ENCODE assay signal across 9 mouse cellular contexts in genomic region chr5:77124817-77125283, GRCm38 (mm10). TPM values are rescaled to one million over a fixed set of nuclear protein-coding genes. Genes with fewer than 3 reads are reported as not detected.
DNase-seq lines count a peak whose midpoint lies in the region; ATAC-seq and TF ChIP-seq lines count a peak whose summit lies in the region.
"Had no signal": no experiment of that assay in that cellular context is flagged by ENCODE, and none has a peak within 500 bp of the region (broad histone marks: within the 10 kb centered on the region; RNA-seq: fewer than 3 reads in every experiment).

No protein-coding gene starts in this region.

- WGBS in forebrain, embryonic 15.5 days = 54% methylated on average over 4 of the region's 4 CpGs
- WGBS in forebrain, embryonic 13.5 days = 59% methylated on average over 4 of the region's 4 CpGs
- 48% methylated on average over 4 of the region's 4 CpGs for WGBS in limb, embryonic 14.5 days
- 87% methylated on average over 4 of the region's 4 CpGs for WGBS in limb, embryonic 10.5 days
- WGBS in liver, embryonic 16.5 days (ENCODE audit: insufficient replicate concordance) = 29% methylated on average over 4 of the region's 4 CpGs

- no peaks in the 10 kb centered on the region for H3K9me3 ChIP-seq in forebrain, embryonic 15.5 days
- peaks cover 14% of the 10 kb centered on the region; the same call in 1 of the 2 replicates for H3K9me3 ChIP-seq in forebrain, embryonic 13.5 days (replicated peaks)
- H3K9me3 ChIP-seq in limb, embryonic 14.5 days (ENCODE audit: control insufficient read depth, low read length) = peaks cover 6% of the 10 kb centered on the region; the same call in 1 of the 2 replicates
- H3K9me3 ChIP-seq in limb, embryonic 10.5 days (replicated peaks) = no peaks in the 10 kb centered on the region
- H3K9me3 ChIP-seq in liver, embryonic 16.5 days (replicated peaks; ENCODE audit: control insufficient read depth, low read length) = no peaks in the 10 kb centered on the region

- H3K4me1 ChIP-seq in forebrain, embryonic 15.5 days = peaks cover 35% of the 10 kb centered on the region
- H3K4me1 ChIP-seq in forebrain, embryonic 13.5 days = peaks cover 35% of the 10 kb centered on the region
- H3K4me1 ChIP-seq in limb, embryonic 14.5 days (ENCODE audit: control insufficient read depth, insufficient read depth, low read length) = peaks cover 17% of the 10 kb centered on the region
- peaks cover 18% of the 10 kb centered on the region for H3K4me1 ChIP-seq in limb, embryonic 10.5 days
- peaks cover 19% of the 10 kb centered on the region for H3K4me1 ChIP-seq in liver, embryonic 16.5 days (ENCODE audit: control insufficient read depth, low read depth, low read length)

- H3K9ac ChIP-seq in forebrain, embryonic 15.5 days (replicated peaks) = no peak overlapping the region
- H3K9ac ChIP-seq in forebrain, embryonic 13.5 days = no peak overlapping the region
- H3K9ac ChIP-seq in limb, embryonic 14.5 days (ENCODE audit: low read depth, low read length, severe bottlenecking) = no peak overlapping the region
- H3K9ac ChIP-seq in liver, embryonic 16.5 days (ENCODE audit: low read depth, low read length) = no peak overlapping the region

- H3K4me3 ChIP-seq in forebrain, embryonic 15.5 days = no peak overlapping the region
- H3K4me3 ChIP-seq in forebrain, embryonic 13.5 days = no peak overlapping the region
- no peak overlapping the region for H3K4me3 ChIP-seq in limb, embryonic 14.5 days (replicated peaks; ENCODE audit: low read length)
- H3K4me3 ChIP-seq in limb, embryonic 10.5 days = no peak overlapping the region
- H3K4me3 ChIP-seq in liver, embryonic 16.5 days (ENCODE audit: low read depth, low read length) = no peak overlapping the region

- H3K27me3 ChIP-seq in forebrain, embryonic 15.5 days = peaks cover 14% of the 10 kb centered on the region; the same call in 1 of the 2 replicates
- peaks cover 63% of the 10 kb centered on the region for H3K27me3 ChIP-seq in forebrain, embryonic 13.5 days
- no peaks in the 10 kb centered on the region for H3K27me3 ChIP-seq in limb, embryonic 14.5 days (ENCODE audit: control insufficient read depth, insufficient read depth, low read length)
- H3K27me3 ChIP-seq in limb, embryonic 10.5 days (ENCODE audit: low read depth, poor library complexity, severe bottlenecking) = no peaks in the 10 kb centered on the region
- H3K27me3 ChIP-seq in liver, embryonic 16.5 days (ENCODE audit: control insufficient read depth, insufficient read depth, low read depth, low read length) = no peaks in the 10 kb centered on the region

- DNase-seq in limb, embryonic 14.5 days (ENCODE audit: low spot score) = peak; percentile 64
- no peak for DNase-seq in limb, embryonic 10.5 days (ENCODE audit: low spot score)
- DNase-seq in MEL-GATA-1-ER (ENCODE audit: extremely low read depth, low read depth) = peak; percentile 62
- DNase-seq in embryo, embryonic 10 days (ENCODE audit: low spot score) = no peak
- no peak for DNase-seq in cerebellum, adult 11-12 months

- H3K36me3 ChIP-seq in forebrain, embryonic 15.5 days = no peaks in the 10 kb centered on the region
- no peaks in the 10 kb centered on the region for H3K36me3 ChIP-seq in forebrain, embryonic 13.5 days (ENCODE audit: poor library complexity, severe bottlenecking)
- no peaks in the 10 kb centered on the region for H3K36me3 ChIP-seq in limb, embryonic 14.5 days (ENCODE audit: control insufficient read depth, insufficient read depth, low read length)
- no peaks in the 10 kb centered on the region for H3K36me3 ChIP-seq in limb, embryonic 10.5 days
- H3K36me3 ChIP-seq in liver, embryonic 16.5 days (ENCODE audit: control insufficient read depth, insufficient read depth) = no peaks in the 10 kb centered on the region

- no peak overlapping the region for H3K4me2 ChIP-seq in forebrain, embryonic 15.5 days (replicated peaks)
- H3K4me2 ChIP-seq in forebrain, embryonic 13.5 days = no peak overlapping the region
- H3K4me2 ChIP-seq in limb, embryonic 14.5 days (replicated peaks; ENCODE audit: low read depth, low read length, severe bottlenecking) = no peak overlapping the region
- no peak overlapping the region for H3K4me2 ChIP-seq in liver, embryonic 16.5 days (ENCODE audit: low read depth, low read length)

- H3K27ac ChIP-seq in forebrain, embryonic 15.5 days (replicated peaks) = no peak overlapping the region; the same call in 1 of the 2 replicates
- no peak overlapping the region for H3K27ac ChIP-seq in forebrain, embryonic 13.5 days
- H3K27ac ChIP-seq in limb, embryonic 14.5 days (replicated peaks; ENCODE audit: low read depth, low read length) = no peak overlapping the region
- no peak overlapping the region for H3K27ac ChIP-seq in limb, embryonic 10.5 days
- no peak overlapping the region for H3K27ac ChIP-seq in liver, embryonic 16.5 days (ENCODE audit: low read length)
- H3K27ac ChIP-seq: macrophage had no signal

- TF ChIP-seq POLR2A in limb, embryonic 14.5 days (IDR thresholded peaks at IDR 0.05; ENCODE audit: borderline replicate concordance, extremely low read depth, insufficient read depth, insufficient read length) = no peak

- ATAC-seq in forebrain, embryonic 15.5 days (replicated peaks) = peak; percentile 53
- no peak; the same call in 1 of the 2 replicates for ATAC-seq in forebrain, embryonic 13.5 days
- ATAC-seq in limb, embryonic 14.5 days (ENCODE audit: low FRiP score, low read depth) = no peak
- ATAC-seq in liver, embryonic 16.5 days (ENCODE audit: low read depth) = peak; percentile 69

RNA-seq across cellular contexts. Expression of gene Hopx, which starts 9.9 kb away (rescaled TPM):
- polyA plus RNA-seq in forebrain, embryonic 15.5 days (2015; fragmentation: Nextera tagmentation; extraction: Ambion mirVana) = 1.8 and 2.2 TPM in 2 replicates
- polyA plus RNA-seq in forebrain, embryonic 13.5 days (2015; fragmentation: Nextera tagmentation; extraction: Ambion mirVana) = 1.4 and 1.5 TPM in 2 replicates
- polyA plus RNA-seq in limb, embryonic 14.5 days (2012; rRNA removed) = 12.2 and 13.2 TPM in 2 replicates
- polyA plus RNA-seq in limb, embryonic 14.5 days (2014; fragmentation: Nextera tagmentation; extraction: Ambion mirVana) = 1.9 and 2.5 TPM in 2 replicates
- polyA plus RNA-seq in limb, embryonic 10.5 days (2016; fragmentation: Nextera tagmentation; extraction: Ambion mirVana) = not detected in 2 replicates
- 0.13 and 0.25 TPM in 2 replicates for polyA plus RNA-seq in liver, embryonic 16.5 days (2015; fragmentation: Nextera tagmentation; extraction: Ambion mirVana)

Comparison
In these comparisons a context has a peak if more than half of its experiments do, and no peak if none do; other contexts are left out.
1. ATAC-seq: peak in forebrain, embryonic 15.5 days (single experiment) and liver, embryonic 16.5 days (single experiment); none in forebrain, embryonic 13.5 days (single experiment) and limb, embryonic 14.5 days (single experiment).
2. DNase-seq: peak in limb, embryonic 14.5 days (single experiment) and MEL-GATA-1-ER (single experiment); none in limb, embryonic 10.5 days (single experiment), embryo, embryonic 10 days (single experiment) and cerebellum, adult 11-12 months (single experiment).